Mouse (Mus musculus): ENCODE results near the gene Cyb5b. TPM values are rescaled to one million over a fixed set of nuclear protein-coding genes. Genes with fewer than 3 reads are reported as not detected.
"Not testable (repeated sequence)": the region's sequence is repeated elsewhere in the genome, so short reads cannot be mapped to it uniquely, and the experiment has no call there.

Gene Cyb5b
- polyA plus RNA-seq (2016; fragmentation: Nextera tagmentation; extraction: Ambion mirVana) = 164 and 175 TPM in 2 replicates

- 2% methylated on average over 65 of the region's 65 CpGs for WGBS
Measured at GRCm38 (mm10) chr8:107150404-107151157, at the start of gene Cyb5b. TSS of gene Cyb5b (plus strand) at chr8:107150640.

GRCm38 (mm10) chr8:107104547-107104946 is 45.9 kb upstream of the Cyb5b start:
- Histone ChIP-seq H3K36me3 (no peaks in the 10 kb centered on the region), H3K27me3 (ENCODE audit: low read depth, poor library complexity, severe bottlenecking) (no peaks in the 10 kb centered on the region), H3K4me1 (no peaks in the 10 kb centered on the region), H3K9me3 (replicated peaks) (no peaks in the 10 kb centered on the region), H3K27ac (replicated peaks) (no peak overlapping the region), H3K4me3 (no peak overlapping the region)
- 12% methylated on average over 4 of the region's 4 CpGs for WGBS
- peak; percentile 72 for DNase-seq (ENCODE audit: low spot score)

More at GRCm38 (mm10) chr8:107150404-107151157, at the start of gene Cyb5b:
- Histone ChIP-seq H3K27me3 (ENCODE audit: low read depth, poor library complexity, severe bottlenecking) (no peaks in the 10 kb centered on the region), H3K9me3 (replicated peaks) (no peaks in the 10 kb centered on the region), H3K4me3 (peak within 1 kb of the TSS; percentile 87), H3K27ac (replicated peaks) (peak within 1 kb of the TSS; percentile 93), H3K4me1 (peaks cover 19% of the 10 kb centered on the region), H3K36me3 (peaks cover 38% of the 10 kb centered on the region)
- DNase-seq (ENCODE audit: low spot score) = peak; percentile 95

GRCm38 (mm10) chr8:107108089-107108488 is 42.4 kb upstream of the Cyb5b start:
- not testable (repeated sequence) for H3K9me3 ChIP-seq (replicated peaks); H3K27ac ChIP-seq (replicated peaks); DNase-seq (ENCODE audit: low spot score); H3K27me3 ChIP-seq (ENCODE audit: low read depth, poor library complexity, severe bottlenecking); H3K36me3 ChIP-seq; H3K4me1 ChIP-seq; H3K4me3 ChIP-seq
- WGBS = 93% methylated on average over 5 of the region's 5 CpGs

- H3K4me3 ChIP-seq = no peak overlapping the region
- no peaks in the 10 kb centered on the region for H3K36me3 ChIP-seq
- peak overlapping the region; percentile 0; the same call in 1 of the 2 replicates for H3K27ac ChIP-seq (replicated peaks)
- H3K27me3 ChIP-seq (ENCODE audit: low read depth, poor library complexity, severe bottlenecking) = no peaks in the 10 kb centered on the region
- DNase-seq (ENCODE audit: low spot score) = no peak
- H3K9me3 ChIP-seq (replicated peaks) = no peaks in the 10 kb centered on the region
- 71% methylated on average over 23 of the region's 23 CpGs for WGBS
- H3K4me1 ChIP-seq = peaks cover 13% of the 10 kb centered on the region
Measured at GRCm38 (mm10) chr8:107108978-107109720, 41.3 kb upstream of the Cyb5b start.

GRCm38 (mm10) chr8:107109816-107110435 is 40.5 kb upstream of the Cyb5b start:
- Histone ChIP-seq H3K27me3 (ENCODE audit: low read depth, poor library complexity, severe bottlenecking) (no peaks in the 10 kb centered on the region), H3K27ac (replicated peaks) (no peak overlapping the region), H3K9me3 (replicated peaks) (no peaks in the 10 kb centered on the region), H3K4me3 (no peak overlapping the region), H3K36me3 (no peaks in the 10 kb centered on the region), H3K4me1 (peaks cover 21% of the 10 kb centered on the region)
- no peak for DNase-seq (ENCODE audit: low spot score)
- WGBS = 84% methylated on average over 5 of the region's 5 CpGs

GRCm38 (mm10) chr8:107110629-107111330 is 39.7 kb upstream of the Cyb5b start:
- H3K27me3 ChIP-seq (ENCODE audit: low read depth, poor library complexity, severe bottlenecking) = no peaks in the 10 kb centered on the region
- WGBS = 84% methylated on average over 9 of the region's 9 CpGs
- no peaks in the 10 kb centered on the region for H3K36me3 ChIP-seq
- H3K9me3 ChIP-seq (replicated peaks) = no peaks in the 10 kb centered on the region
- DNase-seq (ENCODE audit: low spot score) = no peak
- H3K4me3 ChIP-seq = no peak overlapping the region
- H3K4me1 ChIP-seq = peaks cover 21% of the 10 kb centered on the region
- no peak overlapping the region for H3K27ac ChIP-seq (replicated peaks)

- no peak for DNase-seq (ENCODE audit: low spot score)
- 94% methylated on average over 10 of the region's 11 CpGs for WGBS
- Histone ChIP-seq H3K27me3 (ENCODE audit: low read depth, poor library complexity, severe bottlenecking) (no peaks in the 10 kb centered on the region), H3K27ac (replicated peaks) (no peak overlapping the region), H3K9me3 (replicated peaks) (no peaks in the 10 kb centered on the region), H3K4me1 (peaks cover 23% of the 10 kb centered on the region), H3K36me3 (no peaks in the 10 kb centered on the region), H3K4me3 (no peak overlapping the region)
Measured at GRCm38 (mm10) chr8:107111340-107112105, 38.9 kb upstream of the Cyb5b start.

- Histone ChIP-seq H3K27ac (replicated peaks) (0 out of 2 replicates have a peak overlapping the region, but pooled peaks have one; percentile 23), H3K36me3 (no peaks in the 10 kb centered on the region), H3K4me3 (no peak overlapping the region), H3K9me3 (replicated peaks) (no peaks in the 10 kb centered on the region), H3K27me3 (ENCODE audit: low read depth, poor library complexity, severe bottlenecking) (no peaks in the 10 kb centered on the region), H3K4me1 (peaks cover 28% of the 10 kb centered on the region)
- 50% methylated on average over 4 of the region's 4 CpGs for WGBS
- DNase-seq (ENCODE audit: low spot score) = no peak
Measured at GRCm38 (mm10) chr8:107113209-107113608, 37.2 kb upstream of the Cyb5b start.

- Histone ChIP-seq H3K27me3 (ENCODE audit: low read depth, poor library complexity, severe bottlenecking) (no peaks in the 10 kb centered on the region), H3K27ac (replicated peaks) (peak overlapping the region; percentile 39; the same call in 1 of the 2 replicates)
Measured at GRCm38 (mm10) chr8:107114150-107115007, 36.1 kb upstream of the Cyb5b start.

GRCm38 (mm10) chr8:107115008-107115320 is 35.5 kb upstream of the Cyb5b start:
- Histone ChIP-seq H3K27ac (replicated peaks) (peak overlapping the region; percentile 39; the same call in 1 of the 2 replicates), H3K9me3 (replicated peaks) (no peaks in the 10 kb centered on the region)

More at GRCm38 (mm10) chr8:107114150-107115007, 36.1 kb upstream of the Cyb5b start:
- Histone ChIP-seq H3K4me1 (peaks cover 28% of the 10 kb centered on the region), H3K9me3 (replicated peaks) (no peaks in the 10 kb centered on the region), H3K4me3 (no peak overlapping the region), H3K36me3 (no peaks in the 10 kb centered on the region)
- DNase-seq (ENCODE audit: low spot score) = no peak
- WGBS = 82% methylated on average over 19 of the region's 19 CpGs

GRCm38 (mm10) chr8:107116023-107116422 is 34.4 kb upstream of the Cyb5b start:
- WGBS = 29% methylated on average over 11 of the region's 11 CpGs
- Histone ChIP-seq H3K27ac (replicated peaks) (no peak overlapping the region), H3K36me3 (no peaks in the 10 kb centered on the region)

More at GRCm38 (mm10) chr8:107115008-107115320, 35.5 kb upstream of the Cyb5b start:
- no peak for DNase-seq (ENCODE audit: low spot score)
- Histone ChIP-seq H3K4me3 (no peak overlapping the region), H3K36me3 (no peaks in the 10 kb centered on the region), H3K27me3 (ENCODE audit: low read depth, poor library complexity, severe bottlenecking) (no peaks in the 10 kb centered on the region), H3K4me1 (peaks cover 28% of the 10 kb centered on the region)
- WGBS = 91% methylated on average over 10 of the region's 10 CpGs

More at GRCm38 (mm10) chr8:107116023-107116422, 34.4 kb upstream of the Cyb5b start:
- H3K27me3 ChIP-seq (ENCODE audit: low read depth, poor library complexity, severe bottlenecking) = no peaks in the 10 kb centered on the region
- peaks cover 28% of the 10 kb centered on the region for H3K4me1 ChIP-seq
- DNase-seq (ENCODE audit: low spot score) = peak; percentile 68
- no peak overlapping the region for H3K4me3 ChIP-seq
- H3K9me3 ChIP-seq (replicated peaks) = no peaks in the 10 kb centered on the region
